Mouse (Mus musculus): ENCODE measurements at regions not wholly inside any gene's neighbourhood (a gene's known extent, or its start where the extent isn't known, plus 50 kb on each side); places are given as distances from the start of the nearest gene placed in this dataset.

DNA sequence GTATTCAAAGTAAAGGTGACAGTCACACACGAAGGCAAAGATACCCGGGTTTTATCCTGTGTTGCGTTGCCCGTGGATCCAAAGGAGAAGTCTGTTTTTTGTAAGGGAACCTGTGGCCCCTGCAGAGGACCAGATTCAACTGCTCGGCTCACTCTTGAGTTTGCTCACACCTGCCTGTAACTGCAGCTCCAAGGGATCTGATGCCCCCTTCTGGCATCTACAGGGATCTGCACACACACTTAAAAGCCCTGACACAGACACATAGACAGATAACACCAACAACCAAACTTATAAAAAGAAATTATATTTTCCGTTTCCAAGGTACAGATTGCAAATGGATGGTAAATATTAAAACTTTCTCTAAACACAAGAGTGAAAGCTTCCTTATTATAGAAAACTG, 223.3 kb upstream of the 1700056E22Rik start:
- no peak for TF ChIP-seq HCFC1 (IDR thresholded peaks at IDR 0.05; ENCODE audit: low read depth, low read length)
- TF ChIP-seq MYC (IDR thresholded peaks at IDR 0.05; ENCODE audit: low read depth, low read length), result no peak
- no peak for TF ChIP-seq MAX (IDR thresholded peaks at IDR 0.05; ENCODE audit: low read length)
- TF ChIP-seq CHD1 (IDR thresholded peaks at IDR 0.05; ENCODE audit: low read depth, low read length), result no peak

All from MEL (cell line).